Mouse (Mus musculus): ENCODE measurements at regions not wholly inside any gene's neighbourhood (a gene's known extent, or its start where the extent isn't known, plus 50 kb on each side); places are given as distances from the start of the nearest gene placed in this dataset.

DNA sequence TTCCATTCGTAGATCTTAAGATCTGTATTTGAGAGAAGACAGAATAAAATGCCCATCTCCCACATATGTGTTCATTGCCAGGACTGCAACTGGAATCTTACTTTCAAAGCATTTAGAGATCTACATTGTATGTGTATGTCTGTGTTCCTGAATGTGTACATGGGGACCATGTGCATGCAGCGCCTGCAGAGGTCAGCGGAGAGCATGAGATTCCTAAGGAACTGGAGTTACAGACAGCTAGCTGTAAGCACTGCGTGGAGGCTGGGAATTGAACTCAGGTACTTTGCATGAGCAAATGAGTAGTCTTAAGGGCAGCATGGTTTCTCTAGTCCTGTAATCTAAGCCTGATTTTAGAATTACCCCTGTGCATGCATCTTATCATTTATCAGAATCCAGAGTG, 685.5 kb upstream of the Tenm3 start:
- H3K4me1 ChIP-seq, result no peaks in the 10 kb centered on the region

DNA sequence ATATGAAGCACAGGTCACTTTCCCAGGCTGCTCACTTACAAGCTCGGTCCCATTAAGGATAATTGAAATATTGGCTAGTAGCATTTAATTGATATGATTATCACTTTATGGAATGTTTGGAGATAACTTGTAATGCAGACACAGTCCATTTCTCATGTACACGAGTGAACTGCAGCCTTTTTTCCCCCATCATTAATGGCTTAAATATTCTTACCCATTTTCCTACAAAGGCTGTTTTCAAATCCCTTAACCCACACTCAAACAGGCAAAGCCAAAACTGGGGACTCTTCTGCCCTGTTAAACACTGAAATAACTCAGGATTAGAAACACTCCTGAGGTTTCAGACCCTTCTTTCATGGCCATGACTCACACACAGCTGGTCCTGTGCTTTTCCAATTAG, 649.2 kb upstream of the Tenm3 start:
- no peaks in the 10 kb centered on the region for H3K36me3 ChIP-seq
- H3K27me3 ChIP-seq (replicated peaks), result no peaks in the 10 kb centered on the region
- 53% methylated on average over 2 of the region's 2 CpGs for WGBS
- H3K4me1 ChIP-seq, result no peaks in the 10 kb centered on the region
- H3K9ac ChIP-seq (replicated peaks), result no peak overlapping the region
- no peak overlapping the region for H3K4me3 ChIP-seq (replicated peaks)
- no peak overlapping the region for H3K4me2 ChIP-seq
- H3K9me3 ChIP-seq (replicated peaks), result no peaks in the 10 kb centered on the region
- ATAC-seq (ENCODE audit: low FRiP score), result no peak
- H3K27ac ChIP-seq (replicated peaks), result no peak overlapping the region

More for the DNA sequence above, 685.5 kb upstream of the Tenm3 start:
- no peak overlapping the region for H3K4me3 ChIP-seq (replicated peaks)
- H3K27me3 ChIP-seq (replicated peaks), result no peaks in the 10 kb centered on the region
- no peaks in the 10 kb centered on the region for H3K36me3 ChIP-seq
- WGBS, result 75% methylated on average over 4 of the region's 4 CpGs
- H3K4me2 ChIP-seq, result no peak overlapping the region
- ATAC-seq (ENCODE audit: low FRiP score), result no peak
- H3K27ac ChIP-seq (replicated peaks), result no peak overlapping the region
- H3K9ac ChIP-seq (replicated peaks), result no peak overlapping the region
- no peaks in the 10 kb centered on the region for H3K9me3 ChIP-seq (replicated peaks)

DNA sequence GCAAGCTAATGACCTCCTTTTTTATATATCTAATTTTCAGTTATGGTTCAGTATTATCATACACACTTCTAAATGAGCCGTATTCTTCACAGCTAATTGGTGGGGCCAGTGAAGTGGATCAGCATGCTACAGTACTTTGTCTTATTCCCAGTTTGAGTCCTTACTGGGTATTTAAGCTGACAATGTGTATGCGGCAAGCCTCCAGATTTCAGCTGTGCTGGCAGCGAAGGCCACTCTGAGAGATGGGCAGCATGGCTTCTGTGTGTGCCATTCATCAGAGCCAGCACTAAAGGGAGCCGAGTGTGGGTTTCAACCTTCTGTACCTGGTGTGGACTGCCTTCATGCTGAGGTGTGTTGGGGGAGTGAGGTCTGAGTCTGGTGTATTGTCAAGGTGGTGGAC, 641.5 kb upstream of the Tenm3 start:
- Histone ChIP-seq H3K9ac (replicated peaks) (no peak overlapping the region), H3K9me3 (replicated peaks) (no peaks in the 10 kb centered on the region), H3K4me1 (peaks cover 9% of the 10 kb centered on the region; the same call in 1 of the 2 replicates), H3K27me3 (replicated peaks) (no peaks in the 10 kb centered on the region), H3K4me2 (no peak overlapping the region), H3K36me3 (no peaks in the 10 kb centered on the region), H3K27ac (replicated peaks) (peak overlapping the region; percentile 48; the same call in 1 of the 2 replicates), H3K4me3 (replicated peaks) (no peak overlapping the region)
- 34% methylated on average over 4 of the region's 4 CpGs for WGBS
- ATAC-seq (ENCODE audit: low FRiP score), result peak; percentile 31; the same call in 1 of the 2 replicates

DNA sequence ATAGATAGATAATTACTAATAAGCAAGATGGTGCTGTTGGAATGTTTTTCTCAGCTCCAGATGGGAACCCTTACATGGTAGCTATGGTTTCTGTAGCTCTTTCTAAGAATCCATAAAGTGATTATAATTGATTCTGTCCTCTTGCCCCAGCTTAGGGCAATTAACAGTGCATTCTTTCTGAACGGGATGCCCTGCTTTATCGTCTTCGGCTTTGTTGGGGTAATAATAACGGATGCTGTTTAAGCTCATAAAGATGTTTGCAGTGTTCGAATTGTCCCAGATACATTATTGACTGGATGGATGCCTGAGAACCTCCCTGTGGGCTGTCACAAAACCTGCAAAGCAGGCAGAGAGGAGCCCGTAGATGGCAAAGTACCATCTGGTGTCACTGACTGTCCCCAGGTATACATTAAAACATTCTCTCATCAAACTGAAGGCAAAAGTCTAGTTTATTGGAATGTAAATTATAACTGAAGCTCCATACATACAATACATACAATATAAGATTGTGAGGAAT, 637.8 kb upstream of the Tenm3 start:
- WGBS, result 19% methylated on average over 6 of the region's 6 CpGs

DNA sequence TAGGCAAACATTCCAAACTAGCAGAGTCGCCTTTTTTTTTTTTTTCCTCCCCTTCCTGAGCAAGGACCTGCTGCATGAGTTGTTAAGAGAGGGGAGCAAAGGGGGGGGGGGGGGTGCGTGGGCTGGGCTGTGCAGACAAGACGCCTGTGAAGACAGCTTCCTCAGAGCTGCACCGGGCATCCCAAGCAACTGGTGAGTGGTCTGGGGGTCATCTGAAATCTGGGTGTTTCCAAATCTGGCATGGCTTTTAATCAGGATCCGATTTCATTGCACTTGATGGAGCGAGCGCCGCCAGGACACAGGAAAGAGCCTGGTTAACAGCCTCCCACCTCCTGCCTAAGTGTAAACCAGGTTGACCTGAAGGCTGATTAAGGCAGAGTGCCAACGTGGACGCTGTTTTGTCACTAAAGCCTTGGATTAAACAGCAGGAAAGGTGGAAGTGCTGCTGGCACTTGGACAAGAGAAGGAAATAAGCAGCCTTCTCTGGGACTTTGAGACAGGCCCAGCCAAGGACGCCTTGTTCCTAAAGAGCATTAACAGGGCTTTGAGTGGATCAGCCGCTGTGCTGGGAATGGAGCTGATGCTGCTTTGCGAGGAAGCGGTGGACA, 622.3 kb upstream of the Tenm3 start:
- peaks cover 14% of the 10 kb centered on the region for H3K4me1 ChIP-seq
- no peaks in the 10 kb centered on the region for H3K36me3 ChIP-seq
- ATAC-seq (ENCODE audit: low FRiP score), result no peak
- WGBS, result 47% methylated on average over 14 of the region's 14 CpGs
- no peak overlapping the region for H3K9ac ChIP-seq (replicated peaks)
- no peaks in the 10 kb centered on the region for H3K27me3 ChIP-seq (replicated peaks)
- peak overlapping the region; percentile 22; the same call in 1 of the 2 replicates for H3K4me2 ChIP-seq
- no peak overlapping the region for H3K27ac ChIP-seq (replicated peaks)
- H3K9me3 ChIP-seq (replicated peaks), result no peaks in the 10 kb centered on the region
- no peak overlapping the region for H3K4me3 ChIP-seq (replicated peaks)

More for the DNA sequence above, 637.8 kb upstream of the Tenm3 start:
- Histone ChIP-seq H3K4me2 (no peak overlapping the region), H3K4me3 (replicated peaks) (no peak overlapping the region), H3K27me3 (replicated peaks) (no peaks in the 10 kb centered on the region), H3K36me3 (no peaks in the 10 kb centered on the region), H3K9ac (replicated peaks) (no peak overlapping the region), H3K9me3 (replicated peaks) (no peaks in the 10 kb centered on the region), H3K27ac (replicated peaks) (no peak overlapping the region), H3K4me1 (peaks cover 6% of the 10 kb centered on the region; the same call in 1 of the 2 replicates)
- no peak for ATAC-seq (ENCODE audit: low FRiP score)

DNA sequence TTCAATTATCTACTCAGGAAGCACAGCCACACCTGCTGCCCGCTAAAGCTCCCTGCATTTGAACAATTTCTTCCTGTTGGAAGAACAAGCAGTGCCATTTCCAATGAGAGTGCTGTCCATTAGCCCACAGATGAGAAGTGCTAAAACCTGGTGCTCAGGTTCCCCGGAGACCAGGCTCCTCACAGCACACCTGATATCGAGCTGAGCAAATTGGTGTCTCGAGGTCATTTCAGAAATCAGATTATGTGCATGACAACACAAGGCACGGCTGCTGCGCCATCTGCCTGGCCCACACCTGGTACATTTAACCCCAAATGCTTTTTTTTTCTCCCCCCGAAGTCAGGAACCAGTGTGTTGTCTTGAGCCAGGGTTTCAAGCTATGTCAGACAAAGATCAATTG, 621.3 kb upstream of the Tenm3 start:
- Histone ChIP-seq H3K9me3 (replicated peaks) (no peaks in the 10 kb centered on the region), H3K4me1 (peaks cover 14% of the 10 kb centered on the region), H3K36me3 (no peaks in the 10 kb centered on the region), H3K4me2 (no peak overlapping the region), H3K27ac (replicated peaks) (no peak overlapping the region), H3K4me3 (replicated peaks) (no peak overlapping the region), H3K27me3 (replicated peaks) (no peaks in the 10 kb centered on the region), H3K9ac (replicated peaks) (no peak overlapping the region)
- no peak for ATAC-seq (ENCODE audit: low FRiP score)
- 35% methylated on average over 7 of the region's 7 CpGs for WGBS

DNA sequence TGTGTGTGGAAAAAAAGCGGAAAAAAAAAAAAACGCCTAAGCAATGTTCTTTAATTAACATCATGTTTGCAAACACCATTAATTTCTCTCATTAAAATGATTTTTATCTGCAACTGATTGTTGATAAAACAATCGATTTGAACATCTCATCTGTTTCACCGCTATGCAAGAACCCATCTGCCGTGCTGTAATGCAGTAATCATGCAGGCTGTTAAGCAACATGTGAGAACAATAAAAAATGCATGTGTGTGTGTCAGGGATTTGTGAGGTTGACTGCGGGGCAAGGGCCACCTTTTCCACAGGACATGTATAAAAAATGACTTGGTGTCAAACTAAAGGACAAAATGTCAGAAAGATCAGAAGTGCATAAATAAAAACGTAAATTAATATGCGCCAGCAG, 618.9 kb upstream of the Tenm3 start:
- Histone ChIP-seq H3K36me3 (no peaks in the 10 kb centered on the region), H3K4me3 (replicated peaks) (no peak overlapping the region), H3K27ac (replicated peaks) (no peak overlapping the region), H3K9me3 (replicated peaks) (no peaks in the 10 kb centered on the region), H3K4me1 (peaks cover 14% of the 10 kb centered on the region), H3K27me3 (replicated peaks) (no peaks in the 10 kb centered on the region), H3K4me2 (0 out of 2 replicates have a peak overlapping the region, but pooled peaks have one; percentile 53), H3K9ac (replicated peaks) (no peak overlapping the region)
- ATAC-seq (ENCODE audit: low FRiP score), result no peak
- WGBS, result 36% methylated on average over 8 of the region's 8 CpGs

DNA sequence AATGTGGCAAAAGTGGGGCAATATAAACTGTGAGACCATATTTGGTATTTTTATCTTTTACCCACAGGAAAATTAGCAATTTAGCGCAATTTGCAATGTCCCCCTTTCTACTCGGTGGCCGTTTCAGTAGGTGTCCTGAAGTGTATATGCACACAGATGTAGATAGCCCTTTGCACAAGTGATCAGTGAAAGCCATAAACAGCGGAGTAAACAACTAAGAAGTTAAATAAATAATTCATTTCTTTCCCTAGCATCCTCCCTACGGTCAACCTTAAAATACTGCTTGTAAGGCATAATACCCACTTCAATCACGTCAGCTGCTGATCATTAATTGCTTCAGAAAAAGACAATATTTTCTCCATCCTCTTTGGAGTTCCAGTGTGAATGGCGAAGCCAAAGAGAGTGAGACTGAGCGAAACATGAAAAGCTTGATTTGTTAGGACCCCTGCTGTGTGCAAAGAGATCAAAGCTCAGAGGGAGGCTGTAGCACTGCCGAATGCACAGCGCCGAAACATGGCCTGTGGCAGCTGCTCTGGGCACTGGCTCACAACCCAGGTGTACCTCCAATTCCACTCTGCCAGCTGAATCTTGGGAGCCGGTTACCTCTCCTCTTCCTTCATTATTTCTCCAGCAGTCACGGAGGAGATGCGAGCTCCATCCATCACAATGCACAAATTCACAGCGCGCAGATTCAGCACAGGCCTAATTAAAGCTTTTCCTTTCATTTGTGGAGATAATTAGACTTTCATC, 618.1 kb upstream of the Tenm3 start:
- H3K4me3 ChIP-seq (replicated peaks), result 0 out of 2 replicates have a peak overlapping the region, but pooled peaks have one; percentile 9
- peak; percentile 41; the same call in 1 of the 2 replicates for ATAC-seq (ENCODE audit: low FRiP score)

DNA sequence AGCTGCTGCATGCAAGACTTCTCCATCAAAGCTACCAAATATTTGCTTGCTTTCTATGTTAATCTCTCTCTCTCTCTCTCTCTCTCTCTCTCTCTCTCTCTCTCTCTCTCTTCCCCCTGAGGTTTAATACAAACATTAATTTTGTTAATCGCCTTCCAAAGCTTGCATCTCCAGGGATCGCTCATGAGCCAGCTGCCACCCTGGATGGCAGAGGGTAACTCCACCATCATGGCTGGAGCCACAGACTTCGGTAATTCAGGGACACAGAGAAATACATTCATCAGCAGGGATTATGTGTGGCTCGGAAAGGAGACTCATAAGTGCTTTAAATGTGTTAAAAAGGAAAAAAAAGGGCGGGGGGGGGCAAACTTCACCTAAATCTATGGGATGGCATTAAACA, 601.7 kb upstream of the Tenm3 start:
- 34% methylated on average over 5 of the region's 5 CpGs for WGBS
- Histone ChIP-seq H3K36me3 (no peaks in the 10 kb centered on the region), H3K27me3 (replicated peaks) (no peaks in the 10 kb centered on the region), H3K4me1 (no peaks in the 10 kb centered on the region), H3K9me3 (replicated peaks) (no peaks in the 10 kb centered on the region), H3K4me2 (no peak overlapping the region), H3K9ac (replicated peaks) (no peak overlapping the region), H3K4me3 (replicated peaks) (no peak overlapping the region), H3K27ac (replicated peaks) (no peak overlapping the region)
- no peak for ATAC-seq (ENCODE audit: low FRiP score)

More for the DNA sequence above, 618.1 kb upstream of the Tenm3 start:
- Histone ChIP-seq H3K9me3 (replicated peaks) (no peaks in the 10 kb centered on the region), H3K36me3 (no peaks in the 10 kb centered on the region), H3K27ac (replicated peaks) (peak overlapping the region; percentile 80), H3K4me2 (peak overlapping the region; percentile 53), H3K27me3 (replicated peaks) (no peaks in the 10 kb centered on the region), H3K9ac (replicated peaks) (no peak overlapping the region), H3K4me1 (peaks cover 14% of the 10 kb centered on the region)
- WGBS, result 12% methylated on average over 16 of the region's 16 CpGs

DNA sequence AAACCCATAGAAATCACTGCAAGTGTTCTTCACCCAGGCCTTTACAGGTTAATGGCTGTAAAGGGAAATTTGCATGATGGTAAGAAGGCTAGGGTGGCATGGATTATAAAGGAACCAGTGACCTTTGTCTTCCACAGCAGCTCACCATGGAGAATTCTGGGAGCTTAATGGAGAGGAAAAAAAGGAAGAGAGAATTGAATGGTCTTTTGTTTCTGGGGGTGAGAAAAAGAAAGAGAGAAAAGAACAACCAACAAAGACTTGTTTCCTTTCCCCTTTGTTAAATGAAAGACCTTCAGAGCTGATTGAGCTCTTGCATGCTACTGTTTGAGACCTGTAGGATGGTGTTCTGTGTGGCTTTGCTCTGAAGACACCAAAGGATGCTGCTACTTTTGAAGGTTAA, 597.5 kb upstream of the Tenm3 start:
- Histone ChIP-seq H3K4me3 (replicated peaks) (no peak overlapping the region), H3K36me3 (no peaks in the 10 kb centered on the region), H3K27ac (replicated peaks) (no peak overlapping the region), H3K27me3 (replicated peaks) (no peaks in the 10 kb centered on the region), H3K4me1 (no peaks in the 10 kb centered on the region), H3K9me3 (replicated peaks) (no peaks in the 10 kb centered on the region), H3K9ac (replicated peaks) (no peak overlapping the region), H3K4me2 (no peak overlapping the region)
- ATAC-seq (ENCODE audit: low FRiP score), result no peak

DNA sequence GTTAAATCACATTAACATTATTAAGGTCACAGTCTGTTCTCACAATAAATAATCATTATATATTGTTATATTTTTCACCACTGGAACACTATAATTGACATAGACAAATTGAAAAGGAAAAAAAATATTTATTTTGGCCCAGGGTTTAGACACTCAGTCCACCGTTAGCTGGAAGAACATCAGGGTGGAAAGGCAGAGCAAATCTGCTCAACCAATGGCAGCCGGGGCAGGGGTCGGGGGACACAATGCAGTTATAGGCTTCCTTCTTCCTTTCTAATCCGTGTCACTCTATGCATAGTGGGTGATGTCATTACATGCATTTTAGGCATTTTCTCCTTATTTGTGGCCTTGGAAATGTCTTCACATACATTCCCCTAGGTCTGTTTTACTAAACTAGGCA, 552.8 kb upstream of the Tenm3 start:
- ATAC-seq (ENCODE audit: low FRiP score), result no peak
- Histone ChIP-seq H3K4me1 (no peaks in the 10 kb centered on the region), H3K4me2 (no peak overlapping the region), H3K27me3 (replicated peaks) (no peaks in the 10 kb centered on the region), H3K36me3 (no peaks in the 10 kb centered on the region), H3K4me3 (replicated peaks) (no peak overlapping the region), H3K9ac (replicated peaks) (no peak overlapping the region), H3K9me3 (replicated peaks) (no peaks in the 10 kb centered on the region), H3K27ac (replicated peaks) (no peak overlapping the region)
- 84% methylated on average over 4 of the region's 4 CpGs for WGBS

DNA sequence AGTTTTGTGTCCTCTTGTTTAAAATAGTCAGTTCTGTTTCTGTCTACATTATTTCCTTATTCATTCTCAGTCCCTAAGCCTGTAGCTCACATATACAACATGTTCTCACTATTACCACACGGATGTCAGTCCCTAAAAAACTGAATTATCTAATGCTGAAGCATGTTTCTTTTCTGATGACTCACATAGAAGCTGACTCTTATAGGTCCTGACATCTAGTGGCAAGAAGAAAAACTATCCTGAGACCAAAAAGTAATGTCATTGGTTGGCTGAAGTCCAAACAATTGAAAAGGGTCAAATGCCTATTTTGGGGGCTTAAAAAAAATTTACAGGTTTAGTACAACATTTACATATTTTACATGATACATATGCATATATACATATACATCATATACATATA, 551.3 kb upstream of the Tenm3 start:
- Histone ChIP-seq H3K4me2 (no peak overlapping the region), H3K9me3 (replicated peaks) (no peaks in the 10 kb centered on the region), H3K4me3 (replicated peaks) (no peak overlapping the region), H3K4me1 (no peaks in the 10 kb centered on the region), H3K36me3 (no peaks in the 10 kb centered on the region), H3K27ac (replicated peaks) (no peak overlapping the region), H3K27me3 (replicated peaks) (no peaks in the 10 kb centered on the region), H3K9ac (replicated peaks) (no peak overlapping the region)
- WGBS, result 41% methylated on average over 1 of the region's 1 CpGs
- ATAC-seq (ENCODE audit: low FRiP score), result no peak

Data from neural tube, embryonic 15.5 days (tissue).